ENCODE assay signal across 14 mouse cellular contexts in genomic region chr5:102063013-102063752, GRCm38 (mm10). TPM values are rescaled to one million over a fixed set of nuclear protein-coding genes. Genes with fewer than 3 reads are reported as not detected.
DNase-seq lines count a peak whose midpoint lies in the region; ATAC-seq and TF ChIP-seq lines count a peak whose summit lies in the region.
"Had no signal": no experiment of that assay in that cellular context is flagged by ENCODE, and none has a peak within 500 bp of the region (broad histone marks: within the 10 kb centered on the region; RNA-seq: fewer than 3 reads in every experiment).

No protein-coding gene starts in this region.

- no peak for TF ChIP-seq CTCF in heart, postnatal 0 days (IDR thresholded peaks at IDR 0.05; ENCODE audit: low read depth)
- TF ChIP-seq CTCF in liver, postnatal 0 days (IDR thresholded peaks at IDR 0.05; ENCODE audit: low read depth): no peak

- no peaks in the 10 kb centered on the region for H3K36me3 ChIP-seq in heart, postnatal 0 days (replicated peaks; ENCODE audit: control insufficient read depth, insufficient read depth, low read length)
- peaks cover 47% of the 10 kb centered on the region for H3K36me3 ChIP-seq in midbrain, embryonic 10.5 days
- H3K36me3 ChIP-seq in midbrain, embryonic 16.5 days (ENCODE audit: control insufficient read depth, insufficient read depth, low read length): no peaks in the 10 kb centered on the region
- peaks cover 5% of the 10 kb centered on the region; the same call in 1 of the 2 replicates for H3K36me3 ChIP-seq in embryonic facial prominence, embryonic 12.5 days
- no peaks in the 10 kb centered on the region for H3K36me3 ChIP-seq in liver, postnatal 0 days (replicated peaks; ENCODE audit: insufficient read depth, low read length)

- H3K9me3 ChIP-seq in heart, postnatal 0 days (replicated peaks; ENCODE audit: control insufficient read depth, low read length): no peaks in the 10 kb centered on the region
- no peaks in the 10 kb centered on the region for H3K9me3 ChIP-seq in midbrain, embryonic 10.5 days (replicated peaks)
- H3K9me3 ChIP-seq in midbrain, embryonic 16.5 days (replicated peaks; ENCODE audit: control insufficient read depth, low read length, poor library complexity, severe bottlenecking): no peaks in the 10 kb centered on the region
- no peaks in the 10 kb centered on the region for H3K9me3 ChIP-seq in embryonic facial prominence, embryonic 12.5 days
- H3K9me3 ChIP-seq in liver, postnatal 0 days (ENCODE audit: low read length): no peaks in the 10 kb centered on the region
- H3K9me3 ChIP-seq: embryonic facial prominence, embryonic 13.5 days; limb, embryonic 12.5 days had no signal

- H3K4me2 ChIP-seq in heart, postnatal 0 days (ENCODE audit: low read depth, low read length): no peak overlapping the region
- no peak overlapping the region for H3K4me2 ChIP-seq in midbrain, embryonic 16.5 days (ENCODE audit: low read length)
- H3K4me2 ChIP-seq in embryonic facial prominence, embryonic 12.5 days (replicated peaks): 0 out of 2 replicates have a peak overlapping the region, but pooled peaks have one; percentile 5
- H3K4me2 ChIP-seq in liver, postnatal 0 days (ENCODE audit: low read depth, low read length): no peak overlapping the region
- H3K4me2 ChIP-seq: embryonic facial prominence, embryonic 13.5 days; limb, embryonic 12.5 days had no signal

- no peaks in the 10 kb centered on the region for H3K27me3 ChIP-seq in heart, postnatal 0 days (ENCODE audit: control insufficient read depth, insufficient read depth, low read length)
- H3K27me3 ChIP-seq in midbrain, embryonic 10.5 days (ENCODE audit: low read depth, poor library complexity, severe bottlenecking): no peaks in the 10 kb centered on the region
- no peaks in the 10 kb centered on the region for H3K27me3 ChIP-seq in midbrain, embryonic 16.5 days (ENCODE audit: control insufficient read depth, insufficient read depth, low read depth, low read length)
- no peaks in the 10 kb centered on the region for H3K27me3 ChIP-seq in embryonic facial prominence, embryonic 12.5 days
- H3K27me3 ChIP-seq in liver, postnatal 0 days (ENCODE audit: insufficient read depth, low read length): no peaks in the 10 kb centered on the region
- H3K27me3 ChIP-seq: CH12.LX; embryonic facial prominence, embryonic 13.5 days; limb, embryonic 12.5 days had no signal

- ATAC-seq in heart, postnatal 0 days (ENCODE audit: insufficient read depth, low read depth): no peak
- no peak for ATAC-seq in midbrain, embryonic 16.5 days
- 0 out of 2 replicates have a peak, but pooled peaks have one; percentile 53 for ATAC-seq in embryonic facial prominence, embryonic 12.5 days (ENCODE audit: insufficient number of reproducible peaks, insufficient read depth, low FRiP score, low TSS enrichment)
- no peak for ATAC-seq in liver, postnatal 0 days

- H3K9ac ChIP-seq in heart, postnatal 0 days (replicated peaks; ENCODE audit: low read depth, low read length): 0 out of 2 replicates have a peak overlapping the region, but pooled peaks have one; percentile 7
- no peak overlapping the region for H3K9ac ChIP-seq in midbrain, embryonic 16.5 days (ENCODE audit: low read depth, low read length)
- H3K9ac ChIP-seq in embryonic facial prominence, embryonic 12.5 days: no peak overlapping the region
- H3K9ac ChIP-seq in liver, postnatal 0 days (replicated peaks): no peak overlapping the region
- H3K9ac ChIP-seq: embryonic facial prominence, embryonic 13.5 days; limb, embryonic 12.5 days had no signal

- 61% methylated on average over 18 of the region's 18 CpGs for WGBS in heart, postnatal 0 days
- WGBS in midbrain, embryonic 10.5 days: 38% methylated on average over 18 of the region's 18 CpGs
- 22% methylated on average over 18 of the region's 18 CpGs for WGBS in midbrain, embryonic 16.5 days
- WGBS in embryonic facial prominence, embryonic 12.5 days: 51% methylated on average over 18 of the region's 18 CpGs
- WGBS in liver, postnatal 0 days (ENCODE audit: insufficient replicate concordance): 63% methylated on average over 18 of the region's 18 CpGs

- no peak for TF ChIP-seq EP300 in heart, postnatal 0 days (IDR thresholded peaks at IDR 0.05; ENCODE audit: low read depth)
- TF ChIP-seq EP300 in liver, postnatal 0 days (IDR thresholded peaks at IDR 0.05; ENCODE audit: low read depth): no peak

- no peak overlapping the region for H3K4me3 ChIP-seq in heart, postnatal 0 days (ENCODE audit: low read depth, low read length)
- H3K4me3 ChIP-seq in midbrain, embryonic 10.5 days: peak overlapping the region; percentile 28
- no peak overlapping the region for H3K4me3 ChIP-seq in midbrain, embryonic 16.5 days (ENCODE audit: low read depth, low read length)
- H3K4me3 ChIP-seq in embryonic facial prominence, embryonic 12.5 days: no peak overlapping the region
- no peak overlapping the region for H3K4me3 ChIP-seq in liver, postnatal 0 days (ENCODE audit: low read depth, low read length)
- H3K4me3 ChIP-seq: embryonic facial prominence, embryonic 13.5 days; limb, embryonic 12.5 days had no signal

- DNase-seq in heart, postnatal 0 days (ENCODE audit: low spot score): no peak
- no peak for DNase-seq in heart, adult 9 months (ENCODE audit: low spot score in 2 of 2)
- peak; percentile 44 for DNase-seq in midbrain, embryonic 10.5 days (ENCODE audit: low spot score)
- no peak for DNase-seq in liver, postnatal 0 days
- no peak for DNase-seq in cerebellum, adult 11 months
- no peak for DNase-seq in cerebellum, adult 18-20 months
- DNase-seq: adrenal gland, postnatal 36 days; lung, postnatal 4 days; thymus, adult 18-20 months had no signal

- H3K27ac ChIP-seq in heart, postnatal 0 days (ENCODE audit: low read depth): no peak overlapping the region
- H3K27ac ChIP-seq in midbrain, embryonic 10.5 days (replicated peaks): peak overlapping the region; percentile 57
- no peak overlapping the region for H3K27ac ChIP-seq in midbrain, embryonic 16.5 days (ENCODE audit: low read length)
- H3K27ac ChIP-seq in embryonic facial prominence, embryonic 12.5 days: 0 out of 2 replicates have a peak overlapping the region, but pooled peaks have one; percentile 23
- H3K27ac ChIP-seq in liver, postnatal 0 days (ENCODE audit: low read depth): peak overlapping the region; percentile 6; the same call in 1 of the 2 replicates
- H3K27ac ChIP-seq: embryonic facial prominence, embryonic 13.5 days; limb, embryonic 12.5 days had no signal

- H3K4me1 ChIP-seq in heart, postnatal 0 days (ENCODE audit: control insufficient read depth, insufficient read depth): peaks cover 12% of the 10 kb centered on the region; the same call in 1 of the 2 replicates
- peaks cover 55% of the 10 kb centered on the region for H3K4me1 ChIP-seq in midbrain, embryonic 10.5 days
- H3K4me1 ChIP-seq in midbrain, embryonic 16.5 days (ENCODE audit: control insufficient read depth, insufficient read depth, low read length): peaks cover 39% of the 10 kb centered on the region
- peaks cover 34% of the 10 kb centered on the region for H3K4me1 ChIP-seq in embryonic facial prominence, embryonic 12.5 days
- peaks cover 26% of the 10 kb centered on the region for H3K4me1 ChIP-seq in liver, postnatal 0 days (ENCODE audit: insufficient read depth)

RNA-seq across cellular contexts. Expression of gene Wdfy3, which starts 6.5 kb away (rescaled TPM):
- 25.8 and 29.9 TPM in 2 replicates for total RNA-seq in heart, postnatal 0 days (2014; rRNA removed; ENCODE audit: low replicate concordance)
- polyA plus RNA-seq in heart, postnatal 0 days (2015; fragmentation: Nextera tagmentation; extraction: Ambion mirVana): 5.0 and 5.2 TPM in 2 replicates
- 18.2 and 22.7 TPM in 2 replicates for polyA plus RNA-seq in midbrain, embryonic 10.5 days (2016; fragmentation: Nextera tagmentation; extraction: Ambion mirVana)
- polyA plus RNA-seq in midbrain, embryonic 16.5 days (2015; fragmentation: Nextera tagmentation; extraction: Ambion mirVana): 27.0 and 31.1 TPM in 2 replicates
- 26.1 and 27.0 TPM in 2 replicates for polyA plus RNA-seq in embryonic facial prominence, embryonic 12.5 days (2016; fragmentation: Nextera tagmentation; extraction: Ambion mirVana)
- 4.4 and 5.0 TPM in 2 replicates for polyA plus RNA-seq in liver, postnatal 0 days (2015; fragmentation: Nextera tagmentation; extraction: Ambion mirVana)
- total RNA-seq: CH12.LX had no signal

Comparison
In these comparisons a context has a peak if more than half of its experiments do, and no peak if none do; other contexts are left out.
1. H3K27ac ChIP-seq: peak in midbrain, embryonic 10.5 days (single experiment), embryonic facial prominence, embryonic 12.5 days (single experiment) and liver, postnatal 0 days (single experiment); none in heart, postnatal 0 days (single experiment) and midbrain, embryonic 16.5 days (single experiment).